Mouse (Mus musculus) bone marrow macrophage, adult 2 months (primary cell): ENCODE results near the gene Tenm4.

Experiments used
- CTCF ChIP-seq: IDR thresholded peaks from 2 replicates; pipeline ENCODE4 v1.5.1; 2012; ENCODE audit warnings: low read depth, mild to moderate bottlenecking, low read length, moderate library complexity
- POLR2A ChIP-seq: IDR thresholded peaks from 2 replicates; pipeline ENCODE4 v1.6.1; 2012; ENCODE audit warnings: mild to moderate bottlenecking, low read depth, low read length, borderline replicate concordance

GRCm38 (mm10) chr7:96181751-96182150 is 10.7 kb downstream of the Tenm4 start:
- no peak for TF ChIP-seq CTCF
- TF ChIP-seq POLR2A, result no peak
